Mouse (Mus musculus) heart, adult 10 weeks (tissue): Measurements from ENCODE around the gene Cdhr5. TPM values are rescaled to one million over a fixed set of nuclear protein-coding genes. Genes with fewer than 3 reads are reported as not detected.

Experiments used
- polyA plus RNA-seq: library from polyadenylated mRNA; stranded (reverse); fragments of 350-450 nt; fragmentation: Illumina TruSeq; extraction: RNeasy Lipid Tissue Mini Kit (QIAGEN cat#74804); gene quantifications from one replicate; pipeline ENCODE4 v1.2.3, GENCODE M21; 2014; ENCODE audit warnings: low read depth, low replicate concordance

Cdhr5 gene
- not detected for polyA plus RNA-seq

GRCm38 (mm10) chr7:141276546-141276945, at the start of gene Cdhr5:
Gene Cdhr5, minus strand, starts transcription at chr7:141276786.

GRCm38 (mm10) chr7:141291921-141292582, 15.5 kb upstream of the Cdhr5 start, which contains the start of gene Drd4:
Gene Drd4, plus strand, starts transcription at chr7:141292006.

GRCm38 (mm10) chr7:141278766-141279590, 2.4 kb upstream of the Cdhr5 start, which contains the start of gene Sct:
Gene Sct, minus strand, starts transcription at chr7:141279133.

GRCm38 (mm10) chr7:141265739-141266561, 10.6 kb downstream of the Cdhr5 start, which contains the start of gene Irf7:
Gene Irf7, minus strand, starts transcription at chr7:141266481.

GRCm38 (mm10) chr7:141228279-141229067, 48.1 kb downstream of the Cdhr5 start, which contains the start of gene Phrf1:
Gene Phrf1, plus strand, starts transcription at chr7:141228784.

Other genes starting within 250 kb of the Cdhr5 start
- gene Gm17387, start 247.7 kb downstream of the Cdhr5 start, polyA plus RNA-seq = not detected
- not detected for gene B4galnt4, start 215.7 kb downstream of the Cdhr5 start, polyA plus RNA-seq
- gene Pkp3, start 198.6 kb downstream of the Cdhr5 start, polyA plus RNA-seq = not detected
- gene Sigirr, start 176.2 kb downstream of the Cdhr5 start, polyA plus RNA-seq = 8.4 TPM
- gene Ano9, start 159.0 kb downstream of the Cdhr5 start, polyA plus RNA-seq = not detected
- gene Ptdss2, start 154.4 kb downstream of the Cdhr5 start, polyA plus RNA-seq = 29.2 TPM
- 69.3 TPM for gene Rnh1, start 103.9 kb downstream of the Cdhr5 start, polyA plus RNA-seq
- 59.1 TPM for gene Hras, start 82.8 kb downstream of the Cdhr5 start, polyA plus RNA-seq
- 2.6 TPM for gene Lrrc56, start 82.6 kb downstream of the Cdhr5 start, polyA plus RNA-seq
- not detected for gene Lmntd2, start 62.7 kb downstream of the Cdhr5 start, polyA plus RNA-seq
- gene Rassf7, start 60.9 kb downstream of the Cdhr5 start, polyA plus RNA-seq = 0.39 TPM
- 22.9 TPM for gene Phrf1, start 48.0 kb downstream of the Cdhr5 start, polyA plus RNA-seq
- gene Irf7, start 10.3 kb downstream of the Cdhr5 start, polyA plus RNA-seq = 10.7 TPM
- not detected for gene Sct, start 2.3 kb upstream of the Cdhr5 start, polyA plus RNA-seq
- gene Drd4, start 15.2 kb upstream of the Cdhr5 start, polyA plus RNA-seq = not detected
- 17.7 TPM for gene Deaf1, start 50.9 kb upstream of the Cdhr5 start, polyA plus RNA-seq
- gene Tmem80, start 51.0 kb upstream of the Cdhr5 start, polyA plus RNA-seq = 27.8 TPM
- 4.6 TPM for gene Eps8l2, start 62.1 kb upstream of the Cdhr5 start, polyA plus RNA-seq
- gene Taldo1, start 115.4 kb upstream of the Cdhr5 start, polyA plus RNA-seq = 127 TPM
- 15.8 TPM for gene Gatd1, start 137.3 kb upstream of the Cdhr5 start, polyA plus RNA-seq
- gene Cend1, start 152.7 kb upstream of the Cdhr5 start, polyA plus RNA-seq = 2.8 TPM
- gene Slc25a22, start 161.1 kb upstream of the Cdhr5 start, polyA plus RNA-seq = 48.3 TPM
- gene Pidd1, start 167.2 kb upstream of the Cdhr5 start, polyA plus RNA-seq = 1.4 TPM
- gene Rplp2, start 170.6 kb upstream of the Cdhr5 start, polyA plus RNA-seq = 735 TPM
- gene Pnpla2, start 178.4 kb upstream of the Cdhr5 start, polyA plus RNA-seq = 449 TPM
- 35.1 TPM for gene Cracr2b, start 184.3 kb upstream of the Cdhr5 start, polyA plus RNA-seq
- 248 TPM for gene Cd151, start 190.6 kb upstream of the Cdhr5 start, polyA plus RNA-seq
- gene Polr2l, start 198.3 kb upstream of the Cdhr5 start, polyA plus RNA-seq = 55.2 TPM
- gene Tspan4, start 198.5 kb upstream of the Cdhr5 start, polyA plus RNA-seq = 27.8 TPM